Mouse (Mus musculus): ENCODE results near the gene Lonrf2. TPM values are rescaled to one million over a fixed set of nuclear protein-coding genes. Genes with fewer than 3 reads are reported as not detected.

The Lonrf2 gene
- total RNA-seq (2021): under 1 TPM; 0.24 to 0.50 TPM
- long read RNA-seq, experiment 1: 0 reads
- long read RNA-seq, experiment 2: 0 reads

DNA sequence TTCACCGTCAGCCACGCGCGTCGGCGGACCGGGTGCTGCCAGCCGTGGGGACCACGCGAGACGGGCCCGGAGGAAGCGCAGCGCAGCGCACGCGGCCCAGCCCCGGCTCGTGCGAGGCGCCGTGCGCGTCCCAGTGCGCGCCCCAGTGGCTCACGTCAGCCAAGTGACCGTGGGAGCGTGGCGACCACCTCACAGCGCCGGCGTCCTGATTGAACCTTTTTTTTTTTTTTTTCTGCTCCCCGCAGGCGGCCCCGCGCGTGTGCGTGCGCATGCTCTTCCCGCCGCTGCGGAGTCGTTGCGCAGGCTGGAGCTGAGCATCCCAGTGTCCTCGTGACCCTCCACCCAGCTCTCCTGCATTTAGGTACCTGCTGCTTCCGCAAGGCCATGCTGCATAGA is at the start of gene Lonrf2:
Gene Lonrf2 (minus strand): TSS at position 235 of the 396 bp plus-strand sequence.
- no peak for DNase-seq (ENCODE audit: low spot score)

GRCm38 (mm10) chr1:38885956-38886355 is 49.4 kb upstream of the Lonrf2 start:
- DNase-seq (ENCODE audit: low spot score): no peak

DNA sequence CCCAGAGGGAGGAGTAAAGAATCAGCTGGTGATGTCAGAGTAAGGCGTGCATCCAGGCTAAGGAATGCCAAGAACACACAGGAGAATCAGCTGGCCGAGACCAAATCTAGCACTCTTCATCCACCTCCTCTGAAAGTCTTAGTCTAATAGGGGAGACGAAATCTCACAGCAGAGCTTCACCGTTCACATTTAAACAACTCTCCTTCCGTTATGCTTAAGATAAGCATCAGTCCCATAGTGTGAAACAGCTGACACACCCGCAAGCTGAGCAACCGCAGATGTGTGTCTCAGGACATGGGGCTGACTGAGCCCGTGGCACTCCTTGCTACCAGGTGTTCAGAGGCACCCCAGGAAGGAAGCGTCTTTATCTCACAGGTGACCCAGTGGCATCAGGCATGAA is 47.3 kb upstream of the Lonrf2 start:
- DNase-seq (ENCODE audit: low spot score): peak; percentile 24

GRCm38 (mm10) chr1:38882746-38883145 is 46.2 kb upstream of the Lonrf2 start:
- DNase-seq (ENCODE audit: low spot score): no peak

DNA sequence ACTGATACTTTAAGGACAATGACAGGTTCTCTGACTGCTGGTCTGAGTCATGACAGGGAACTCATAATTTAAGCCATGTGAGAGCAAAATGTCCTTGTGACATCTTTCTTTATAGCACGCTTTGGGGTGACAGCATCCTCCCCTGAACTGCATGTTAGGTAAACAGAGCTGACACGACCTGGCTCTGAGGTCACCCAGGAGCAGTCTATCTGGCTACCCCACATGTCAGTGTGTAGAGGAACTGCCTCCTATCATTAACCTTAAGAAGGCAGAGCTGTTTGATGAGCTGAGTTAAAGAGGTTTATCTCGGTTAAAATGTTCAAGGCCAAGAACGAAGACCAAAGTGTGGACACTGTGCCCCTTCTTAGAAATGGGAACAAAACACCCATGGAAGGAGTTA is 44.9 kb upstream of the Lonrf2 start:
- DNase-seq (ENCODE audit: low spot score): no peak

- no peak for DNase-seq (ENCODE audit: low spot score)
These were observed 40.3 kb upstream of the Lonrf2 start for GRCm38 (mm10) chr1:38876671-38877382.

- no peak for DNase-seq (ENCODE audit: low spot score)
These were observed 37.4 kb upstream of the Lonrf2 start for GRCm38 (mm10) chr1:38873911-38874310.

GRCm38 (mm10) chr1:38871834-38872233 is 35.3 kb upstream of the Lonrf2 start:
- DNase-seq (ENCODE audit: low spot score): no peak

GRCm38 (mm10) chr1:38869398-38870195 is 33.1 kb upstream of the Lonrf2 start:
- no peak for DNase-seq (ENCODE audit: low spot score)

GRCm38 (mm10) chr1:38866242-38866641 is 29.7 kb upstream of the Lonrf2 start:
- no peak for DNase-seq (ENCODE audit: low spot score)

GRCm38 (mm10) chr1:38864341-38864740 is 27.8 kb upstream of the Lonrf2 start:
- no peak for DNase-seq (ENCODE audit: low spot score)

DNA sequence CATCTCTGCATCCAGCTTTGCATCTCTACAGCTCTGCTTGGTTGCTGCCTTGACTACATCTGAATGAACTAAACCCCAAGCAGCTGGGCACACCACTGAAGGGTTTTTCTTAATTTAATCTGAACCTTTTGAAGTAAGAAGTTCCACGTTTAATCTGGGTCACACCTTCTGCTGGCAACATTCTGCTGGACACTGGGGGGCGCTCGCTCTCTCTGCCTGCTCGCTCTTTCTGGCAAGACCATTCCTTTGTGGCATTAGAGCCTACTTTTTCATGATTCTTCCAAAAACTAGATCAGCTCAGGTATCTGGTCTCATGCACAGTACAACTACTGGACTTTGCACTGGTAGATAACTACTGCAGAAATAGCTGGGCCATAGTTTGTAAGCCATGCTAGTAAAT is 25.7 kb upstream of the Lonrf2 start:
- no peak for DNase-seq (ENCODE audit: low spot score)

- DNase-seq (ENCODE audit: low spot score): no peak
These were observed 24.5 kb upstream of the Lonrf2 start for GRCm38 (mm10) chr1:38860867-38861524.

DNA sequence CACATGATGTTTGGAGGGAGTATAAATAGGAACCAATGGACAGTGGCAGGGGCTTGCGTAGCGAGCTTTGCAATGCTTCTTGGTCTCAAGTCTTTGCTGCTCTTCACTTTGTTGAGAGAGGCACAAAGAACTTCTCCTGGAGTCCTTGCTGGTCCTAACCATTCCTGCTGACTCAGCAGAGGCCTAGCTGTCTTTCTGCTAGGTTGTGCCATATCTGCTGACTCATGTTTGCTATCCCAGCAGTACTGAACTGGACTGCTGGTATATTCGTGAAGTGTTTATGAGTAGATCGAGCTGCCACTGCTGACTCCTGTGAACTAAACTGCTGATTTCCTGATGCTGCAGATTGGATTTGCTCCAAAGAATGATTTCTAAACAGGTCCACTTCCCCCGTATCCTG is 23.7 kb upstream of the Lonrf2 start:
- DNase-seq (ENCODE audit: low spot score): no peak

GRCm38 (mm10) chr1:38856196-38856595 is 19.7 kb upstream of the Lonrf2 start:
- peak; percentile 10 for DNase-seq (ENCODE audit: low spot score)

DNA sequence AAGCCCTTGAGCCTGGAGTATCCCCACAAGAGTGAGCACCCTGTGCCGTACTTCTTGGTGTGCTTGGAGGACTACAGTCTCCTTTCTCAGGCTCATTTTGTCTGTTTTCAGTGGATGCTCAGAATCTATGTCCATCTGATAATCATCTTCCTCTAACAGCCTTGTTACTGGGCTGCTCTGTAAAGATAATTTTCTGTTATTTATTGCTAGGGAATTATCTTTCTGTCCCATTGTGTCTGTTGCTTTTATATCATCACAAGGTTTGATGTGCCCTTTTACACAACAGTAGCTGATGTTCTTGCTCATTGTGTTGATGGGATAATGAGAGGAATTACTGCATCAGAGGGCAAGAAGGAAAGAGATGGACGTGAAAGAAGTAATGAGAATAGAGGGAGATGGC is 15.7 kb upstream of the Lonrf2 start:
- no peak for DNase-seq (ENCODE audit: low spot score)

GRCm38 (mm10) chr1:38850650-38851049 is 14.1 kb upstream of the Lonrf2 start:
- DNase-seq (ENCODE audit: low spot score): no peak

DNA sequence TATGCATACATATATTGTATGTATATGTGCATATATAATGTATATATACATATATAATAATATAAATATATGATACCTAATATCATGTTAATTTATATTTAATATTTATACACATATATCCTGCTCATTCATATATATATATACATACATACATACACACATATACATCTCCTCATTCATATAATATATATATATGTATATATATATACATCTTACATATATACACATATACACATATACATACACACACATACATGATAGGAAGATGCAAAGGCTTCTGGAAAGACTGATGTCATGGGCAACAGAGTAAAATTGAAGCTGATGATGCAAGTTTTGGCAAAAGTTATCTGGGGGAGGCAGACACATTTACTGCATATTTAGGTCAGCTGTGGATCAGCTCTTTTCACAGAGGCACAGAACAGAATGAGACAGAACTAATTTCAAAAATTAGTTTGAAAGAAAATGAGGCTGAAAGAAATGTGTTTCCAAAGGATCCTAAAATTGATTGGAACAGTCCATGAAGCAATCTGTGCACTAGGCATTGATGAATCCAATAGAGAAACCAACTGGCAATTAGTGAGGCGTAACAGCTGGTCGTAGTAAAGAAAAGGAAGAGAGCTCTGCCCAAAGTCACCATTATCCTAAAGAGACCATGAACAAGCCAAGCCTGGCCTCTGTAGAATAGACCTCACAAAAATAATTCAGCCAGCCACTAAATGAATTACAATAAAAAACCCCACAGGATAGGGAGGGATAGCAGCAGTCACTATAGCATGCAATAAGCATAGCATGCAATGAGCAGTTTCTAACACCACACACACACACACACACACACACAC is 12.2 kb upstream of the Lonrf2 start:
- no peak for DNase-seq (ENCODE audit: low spot score)

- DNase-seq (ENCODE audit: low spot score): no peak
These were observed 11.5 kb upstream of the Lonrf2 start for GRCm38 (mm10) chr1:38847975-38848374.

- no peak for DNase-seq (ENCODE audit: low spot score)
These were observed 6.8 kb upstream of the Lonrf2 start for GRCm38 (mm10) chr1:38843275-38843674.

DNA sequence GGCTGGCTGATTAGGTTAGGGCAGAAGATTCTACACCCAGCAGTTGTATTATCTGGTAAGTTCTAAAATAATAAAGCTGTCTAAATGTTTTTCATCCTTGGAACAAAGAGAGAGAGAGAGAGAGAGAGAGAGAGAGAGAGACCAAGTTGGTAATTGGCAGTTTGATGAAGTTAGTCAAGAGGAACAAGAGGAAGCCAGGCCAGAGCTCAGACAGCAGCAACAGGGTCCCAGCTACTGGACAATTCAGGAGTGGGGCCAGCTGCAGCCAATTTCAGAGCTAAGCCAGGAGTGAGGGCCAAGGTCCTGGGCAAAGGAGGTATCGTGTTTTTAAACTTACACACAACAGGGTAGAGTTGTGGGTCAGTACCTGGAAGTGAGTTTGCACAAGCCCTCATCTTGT is 6.3 kb upstream of the Lonrf2 start:
- no peak for DNase-seq (ENCODE audit: low spot score)
